Mouse (Mus musculus): ENCODE measurements at regions not wholly inside any gene's neighbourhood (a gene's known extent, or its start where the extent isn't known, plus 50 kb on each side); places are given as distances from the start of the nearest gene placed in this dataset.

DNA sequence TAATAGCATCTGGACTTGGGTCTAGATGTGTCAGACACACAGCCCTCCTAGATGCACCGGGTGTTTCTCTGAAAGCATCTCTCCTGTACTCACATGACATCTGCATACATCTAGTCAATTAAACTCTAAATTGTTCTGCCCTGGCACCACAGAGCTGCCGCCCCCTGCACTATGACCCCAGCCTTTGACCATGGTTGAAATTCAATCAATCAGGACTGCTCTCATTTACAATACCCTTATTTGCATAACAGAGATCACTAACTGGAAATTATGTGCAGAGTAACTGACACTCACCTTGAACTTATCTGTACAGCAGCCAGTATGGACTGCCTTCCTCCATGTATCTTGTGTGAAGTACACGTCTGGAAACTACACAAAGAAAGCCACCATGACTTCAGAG, 193.5 kb upstream of the Arpp21 start:
- no peak for DNase-seq

DNA sequence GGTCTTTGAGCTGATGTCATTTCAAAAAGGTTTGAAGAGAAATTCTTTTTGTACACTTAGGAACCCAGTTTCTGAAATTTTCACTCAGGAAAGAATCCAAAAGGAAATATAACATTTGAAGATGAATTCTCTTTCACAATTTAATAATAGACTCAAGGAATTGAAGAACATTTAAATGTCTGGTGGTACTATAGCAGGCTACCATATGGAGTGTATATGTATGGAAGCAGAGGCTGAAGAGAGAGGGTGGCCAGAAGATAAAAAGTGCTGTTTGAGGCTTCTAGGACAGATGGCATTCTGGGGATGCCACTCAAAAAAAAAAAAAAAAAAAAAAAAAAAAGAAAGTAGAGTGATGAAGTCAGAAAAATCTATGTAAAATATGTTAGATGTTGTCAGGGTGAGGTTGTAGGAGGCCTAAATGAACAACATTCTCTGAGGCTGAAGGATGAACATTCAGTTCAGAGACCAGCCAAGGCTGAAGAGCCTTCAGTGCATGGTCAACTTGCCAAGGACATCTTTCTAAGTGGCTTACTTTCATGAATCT, 170.1 kb upstream of the Arpp21 start:
- no peak for DNase-seq

GRCm38 (mm10) chr9:112370746-112371145, 135.0 kb upstream of the Arpp21 start:
- DNase-seq = no peak

DNA sequence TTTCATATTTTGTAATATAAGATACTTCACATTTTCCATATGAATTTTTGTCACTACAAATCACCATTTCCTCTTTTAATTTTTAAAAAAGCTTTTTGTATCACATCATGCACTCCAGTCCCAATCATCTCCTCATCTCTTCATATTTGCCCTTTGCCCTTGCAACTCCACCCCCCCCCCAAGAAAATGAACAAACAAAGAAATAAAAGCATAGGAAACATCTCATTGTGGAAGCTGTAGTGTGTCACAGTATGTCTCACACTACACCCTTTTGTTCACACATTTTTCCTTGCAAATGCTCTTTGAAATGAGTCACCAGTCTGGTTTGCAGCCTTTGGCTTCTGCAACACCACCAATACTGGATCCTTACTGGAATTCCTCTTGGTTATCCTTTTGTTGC, 131.6 kb upstream of the Arpp21 start:
- DNase-seq = no peak

DNA sequence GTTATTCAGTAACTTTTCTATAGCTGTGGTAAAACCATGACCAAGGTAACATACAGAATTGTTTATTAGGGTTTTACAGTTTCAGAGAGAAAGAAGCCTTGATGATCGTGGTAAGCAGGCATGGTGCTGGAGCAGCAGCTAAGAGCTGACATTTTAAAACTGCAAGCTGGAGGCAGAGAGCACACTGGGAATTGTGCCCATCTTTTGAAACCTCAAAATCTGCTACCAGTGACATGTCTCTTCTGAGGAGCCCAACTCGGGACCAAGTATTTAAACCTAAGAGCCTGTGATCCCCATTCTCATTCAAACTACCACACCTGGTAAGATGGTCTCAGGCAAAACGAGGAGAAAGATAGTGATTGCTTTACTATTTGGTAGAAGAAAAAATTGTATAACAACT, 125.6 kb upstream of the Arpp21 start:
- no peak for DNase-seq

DNA sequence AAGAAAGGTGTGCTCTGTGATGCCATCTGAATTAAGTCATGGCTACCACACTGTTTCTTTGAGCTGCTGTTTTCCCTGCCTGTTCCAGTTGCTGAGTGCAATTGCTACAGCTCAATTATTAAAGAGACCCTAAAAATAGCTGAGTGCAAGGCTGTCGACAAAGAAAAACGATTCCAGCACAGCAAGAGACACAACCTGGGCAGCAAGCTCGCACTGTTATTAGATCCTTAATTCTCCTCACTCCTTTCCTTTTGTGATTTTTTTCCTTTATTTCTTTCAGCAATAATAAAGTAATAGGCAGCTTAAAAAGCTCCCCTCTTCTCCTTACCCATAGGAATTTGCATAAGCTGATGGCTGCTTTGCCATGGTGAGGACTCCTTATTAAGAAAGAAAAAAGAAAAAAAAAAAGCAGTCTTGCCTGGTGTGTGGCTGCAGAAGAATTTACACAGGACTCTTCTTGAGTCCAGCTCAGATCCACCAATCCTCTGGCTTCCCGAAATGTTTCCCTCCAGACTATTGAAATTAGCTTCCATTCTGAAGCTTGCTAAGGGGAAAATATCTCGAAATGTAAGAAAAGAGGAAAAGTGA, 123.1 kb upstream of the Arpp21 start:
- DNase-seq = no peak

GRCm38 (mm10) chr9:112353196-112353595, 117.5 kb upstream of the Arpp21 start:
- no peak for DNase-seq

DNA sequence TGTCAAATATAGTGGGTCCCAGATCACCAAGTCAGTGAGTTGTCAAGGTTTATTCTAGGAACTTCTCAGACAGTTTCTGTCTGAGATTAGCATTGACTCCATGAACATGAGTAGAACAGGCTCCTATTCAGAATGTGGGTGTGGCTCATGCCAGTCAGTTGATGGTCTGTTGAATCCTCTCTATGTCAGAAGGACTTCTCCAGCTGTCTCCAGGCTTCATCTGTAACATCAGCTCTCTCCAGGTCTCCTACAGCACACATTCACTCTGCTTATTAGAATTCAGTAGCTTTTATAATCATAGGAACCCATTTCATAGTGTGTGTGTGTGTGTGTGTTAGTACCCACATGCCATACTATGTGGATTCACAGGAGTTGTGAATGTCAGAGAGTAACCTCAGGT, 113.2 kb upstream of the Arpp21 start:
- no peak for DNase-seq

- no peak for DNase-seq
Measured at GRCm38 (mm10) chr9:112344792-112345191, 109.1 kb upstream of the Arpp21 start.

DNA sequence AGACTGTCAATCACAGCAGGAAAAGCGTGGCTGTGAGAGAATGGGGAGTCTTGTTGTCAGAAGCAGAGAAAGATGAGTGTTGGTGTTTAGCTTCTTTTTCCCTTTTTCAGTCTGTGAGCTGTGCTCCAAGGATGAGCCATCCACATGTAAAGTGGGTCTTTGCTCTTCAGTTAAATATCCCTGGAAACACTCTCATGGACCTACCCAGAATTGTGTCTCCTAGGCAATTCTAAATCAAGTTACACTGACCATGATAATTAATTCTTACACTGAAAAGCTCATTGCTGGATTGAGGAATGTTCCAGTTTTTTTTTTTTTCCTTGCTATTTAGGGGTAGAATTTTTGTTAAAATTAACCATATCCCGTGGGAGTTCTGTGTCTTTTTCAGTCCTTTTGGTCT, 104.6 kb upstream of the Arpp21 start:
- DNase-seq = no peak

- no peak for DNase-seq
Measured at GRCm38 (mm10) chr9:112320016-112320415, 84.3 kb upstream of the Arpp21 start.

DNA sequence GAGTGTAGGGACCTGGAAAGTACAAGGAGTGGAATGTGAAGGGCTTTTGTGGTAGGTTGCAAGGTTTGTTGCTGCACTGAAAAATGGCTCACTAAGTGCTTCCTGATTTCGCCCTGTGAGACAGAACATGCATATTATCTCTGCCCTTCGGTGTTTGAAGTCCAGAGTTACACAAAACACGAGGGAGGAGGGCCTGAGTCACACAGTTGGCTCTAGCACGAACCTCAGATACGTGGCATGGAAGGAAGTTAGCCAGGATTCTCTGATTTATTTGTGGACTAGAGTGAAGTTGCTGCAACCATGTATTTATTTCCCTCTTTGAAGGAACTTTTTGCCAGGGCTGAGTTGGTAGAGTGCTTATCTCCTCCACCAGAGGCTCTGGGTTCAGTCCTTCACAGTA, 73.2 kb upstream of the Arpp21 start:
- no peak for DNase-seq

DNA sequence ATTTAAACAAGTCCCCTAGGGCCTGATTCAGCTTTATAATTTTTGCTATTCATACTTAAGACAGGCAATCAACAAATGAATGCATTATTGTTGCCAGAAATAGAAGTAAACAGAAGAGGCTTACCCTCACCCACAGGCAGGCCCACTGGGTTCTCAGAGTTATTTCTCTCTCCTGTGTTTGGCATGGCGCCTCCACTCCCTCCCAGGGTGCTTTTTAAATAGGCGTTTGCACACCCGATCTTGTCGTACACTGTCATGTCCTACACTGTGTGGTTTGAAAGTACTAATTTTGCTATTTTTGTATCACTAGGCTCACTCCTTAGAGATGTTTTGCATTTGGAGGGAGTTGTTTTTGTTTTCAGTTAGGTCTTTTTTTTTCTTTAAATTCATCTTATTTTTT, 72.1 kb upstream of the Arpp21 start:
- DNase-seq = no peak

- DNase-seq = no peak
Measured at GRCm38 (mm10) chr9:112291875-112292274, 56.1 kb upstream of the Arpp21 start.
